Mouse (Mus musculus) erythroblast, adult 5-6 weeks (primary cell): ENCODE measurements around the gene Scrn2. TPM values are rescaled to one million over a fixed set of nuclear protein-coding genes. Genes with fewer than 3 reads are reported as not detected.

Experiments
- ATAC-seq: replicated peaks from 2 replicates; pipeline ENCODE4 v1.8.0; 2016; ENCODE audit warnings: moderate number of reproducible peaks, mild to moderate bottlenecking, moderate TSS enrichment, inconsistent platforms; ENCODE audit not compliant: poor library complexity, low FRiP score, severe bottlenecking
- total RNA-seq, 2 experiments: library from RNA; stranded (forward) in 1 of 2; stranded (reverse) in 1 of 2; fragments of 150-400 nt in 1 of 2; fragments of 200-764, 138-1000 nt in 1 of 2; gene quantifications; 2 replicates each; pipeline versions ENCODE4 v1.2.3 to v1.2.4; 2015 to 2017; ENCODE audit warnings: low replicate concordance in 2 of 2

The Scrn2 gene
- total RNA-seq, 2 experiments from 2014 or later = 2.0 TPM; not detected in 1

DNA sequence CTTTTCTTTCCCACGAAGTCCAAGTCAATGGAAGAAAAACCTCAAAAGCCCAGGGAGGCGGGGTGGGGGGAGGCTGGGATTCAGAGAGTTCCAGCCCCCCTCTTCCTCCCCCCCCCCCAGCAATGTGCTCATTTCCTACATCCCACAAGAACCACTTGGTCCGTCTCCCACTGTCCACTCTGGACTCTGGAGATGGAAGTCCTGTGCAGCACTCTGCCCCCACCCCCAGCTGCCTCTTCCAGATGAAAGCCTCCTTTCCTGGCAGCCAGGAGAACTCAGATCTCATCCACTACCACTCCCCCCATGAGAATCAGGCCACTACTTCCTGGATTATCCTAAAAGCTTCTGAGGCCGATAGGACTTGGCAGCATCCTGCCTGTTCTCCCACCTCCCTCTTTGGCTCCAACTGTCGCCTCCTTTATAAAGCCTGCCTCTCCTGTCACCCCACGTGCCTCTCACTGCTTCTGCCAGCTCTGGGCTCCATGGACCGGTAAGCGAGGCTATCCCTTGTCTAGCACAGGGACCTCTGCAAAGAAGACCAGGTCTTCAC lies 16.5 kb upstream of the Scrn2 start, which contains the start of gene Sp6:
Gene Sp6 (plus strand): TSS at position 274 of the 550 bp plus-strand sequence.
- ATAC-seq = no peak

- ATAC-seq = no peak
Measured at GRCm38 (mm10) chr11:97017696-97018582, 11.8 kb upstream of the Scrn2 start.

DNA sequence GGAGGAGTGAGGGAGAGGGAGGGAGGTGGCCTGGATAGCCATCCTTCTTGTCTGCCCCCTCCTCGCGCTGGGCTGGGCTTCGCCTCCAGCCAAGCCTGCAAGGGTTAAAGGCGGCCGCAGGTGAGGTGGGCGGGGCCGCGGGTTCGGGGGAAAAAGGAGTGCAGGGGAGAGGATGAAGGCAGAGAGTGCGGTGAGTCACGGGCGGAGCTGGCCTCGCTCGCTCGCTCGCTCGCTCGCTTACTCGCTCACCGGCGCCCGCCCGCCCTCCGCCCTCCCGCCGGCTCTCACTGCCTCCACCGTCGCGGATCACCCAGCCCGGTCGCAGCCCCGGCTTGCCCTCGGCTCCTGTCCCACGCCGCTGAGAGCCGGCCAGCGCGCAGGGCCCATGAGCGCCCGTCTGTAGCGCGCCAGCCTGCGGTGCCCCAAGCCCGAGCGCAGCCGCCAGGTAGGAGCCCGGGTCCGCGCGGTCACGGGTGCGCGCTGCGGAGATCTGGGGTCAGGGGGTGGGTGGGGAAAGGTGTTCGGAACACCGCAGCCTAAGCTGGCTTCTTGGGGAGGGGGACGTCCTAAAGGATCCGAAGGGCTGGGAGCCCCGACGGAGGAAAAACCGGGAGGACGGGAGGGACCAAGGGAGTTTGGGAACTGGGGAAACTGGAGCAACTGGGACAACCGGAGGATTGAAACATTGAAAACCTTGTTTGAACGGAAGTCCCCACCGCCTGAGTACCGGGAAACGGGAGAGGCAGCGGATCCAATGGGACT lies 11.0 kb upstream of the Scrn2 start:
- no peak for ATAC-seq

GRCm38 (mm10) chr11:97019345-97019708 lies 10.4 kb upstream of the Scrn2 start:
- no peak for ATAC-seq

DNA sequence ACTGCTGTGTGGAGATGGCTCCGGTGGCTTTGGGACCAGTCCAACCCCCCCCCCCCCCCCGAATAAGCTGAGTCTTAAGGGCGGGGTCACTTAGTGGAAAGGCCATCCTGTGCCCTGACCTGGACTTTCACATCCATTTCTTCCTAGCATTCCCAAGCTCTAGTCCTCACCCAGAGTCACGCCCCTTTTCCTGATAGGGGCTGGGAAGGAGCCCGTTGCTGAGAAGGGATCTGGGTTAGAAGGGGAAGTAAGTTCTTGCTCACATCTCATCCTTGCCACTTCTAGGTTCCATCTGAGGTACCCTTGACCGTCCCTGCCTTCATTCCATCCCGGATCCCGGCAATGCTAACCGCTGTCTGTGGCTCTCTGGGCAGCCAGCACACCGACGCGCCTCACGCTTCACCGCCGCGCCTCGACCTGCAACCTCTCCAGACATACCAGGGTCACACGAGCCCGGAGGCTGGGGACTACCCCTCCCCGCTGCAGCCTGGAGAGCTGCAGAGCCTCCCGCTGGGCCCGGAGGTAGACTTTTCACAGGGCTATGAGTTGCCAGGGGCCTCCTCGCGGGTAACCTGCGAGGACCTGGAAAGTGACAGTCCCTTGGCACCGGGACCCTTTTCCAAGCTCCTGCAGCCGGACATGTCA lies 8.5 kb upstream of the Scrn2 start:
- no peak for ATAC-seq

DNA sequence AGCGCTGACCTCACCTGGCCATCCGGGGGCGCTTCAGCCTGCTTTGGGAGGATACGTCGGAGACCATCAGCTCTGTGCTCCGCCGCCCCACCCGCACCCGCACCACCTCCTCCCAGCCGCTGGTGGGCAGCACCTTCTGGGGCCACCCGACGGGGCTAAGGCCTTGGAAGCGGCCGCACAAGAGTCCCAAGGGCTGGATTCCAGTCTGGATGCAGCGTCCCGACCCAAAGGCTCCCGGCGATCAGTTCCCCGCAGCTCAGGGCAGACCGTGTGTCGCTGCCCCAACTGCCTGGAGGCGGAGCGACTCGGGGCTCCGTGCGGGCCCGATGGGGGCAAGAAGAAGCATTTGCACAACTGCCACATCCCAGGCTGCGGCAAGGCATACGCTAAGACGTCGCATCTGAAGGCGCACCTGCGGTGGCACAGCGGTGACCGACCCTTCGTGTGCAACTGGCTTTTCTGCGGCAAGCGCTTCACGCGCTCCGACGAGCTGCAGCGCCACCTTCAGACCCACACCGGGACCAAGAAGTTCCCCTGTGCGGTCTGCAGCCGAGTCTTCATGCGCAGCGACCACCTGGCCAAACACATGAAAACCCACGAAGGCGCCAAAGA lies 7.8 kb upstream of the Scrn2 start:
- ATAC-seq = peak; percentile 24; the same call in 1 of the 2 replicates

GRCm38 (mm10) chr11:97024977-97025376 lies 4.8 kb upstream of the Scrn2 start:
- no peak for ATAC-seq

GRCm38 (mm10) chr11:97025721-97026344 lies 3.9 kb upstream of the Scrn2 start:
- peak; percentile 78 for ATAC-seq

- ATAC-seq = no peak
Measured at GRCm38 (mm10) chr11:97030426-97030825, 688 bp downstream of the Scrn2 start.

DNA sequence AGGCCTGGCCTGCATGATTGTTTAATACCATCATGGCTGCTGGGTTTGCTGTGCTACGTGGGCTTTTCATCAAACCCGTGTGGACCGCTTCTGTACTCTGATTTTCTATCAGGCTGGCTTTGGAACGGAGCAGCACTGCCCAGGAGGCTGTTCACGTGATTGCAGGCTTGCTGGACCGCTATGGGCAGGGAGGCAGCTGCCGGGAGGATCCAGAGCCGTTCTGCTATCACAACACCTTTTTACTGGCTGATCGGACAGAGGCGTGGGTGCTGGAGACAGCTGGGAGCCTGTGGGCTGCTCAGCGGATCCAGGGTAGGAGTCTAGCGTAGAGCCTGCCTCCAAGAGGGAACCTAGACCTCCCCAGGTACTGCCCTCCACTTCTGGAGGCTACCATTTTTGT lies 2.2 kb downstream of the Scrn2 start:
- no peak for ATAC-seq

DNA sequence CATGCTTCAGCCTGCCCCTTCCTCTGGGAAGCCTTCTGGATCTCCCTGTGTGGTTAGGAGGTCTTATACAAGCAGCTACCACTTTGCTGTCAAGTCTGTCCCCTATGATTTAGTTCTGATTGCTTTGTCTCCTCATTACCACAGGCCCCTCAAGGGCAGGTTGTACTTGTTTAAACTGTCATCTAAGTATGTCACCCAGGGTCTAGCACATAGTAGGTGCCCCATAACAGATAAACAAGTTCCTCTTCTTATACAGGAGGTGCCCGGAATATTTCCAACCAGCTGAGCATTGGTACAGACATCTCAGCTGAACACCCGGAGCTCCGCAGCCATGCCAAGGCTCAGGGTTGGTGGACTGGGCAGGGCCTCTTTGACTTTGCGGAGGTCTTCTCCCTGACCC lies 2.8 kb downstream of the Scrn2 start:
- ATAC-seq = no peak

- no peak for ATAC-seq
Measured at GRCm38 (mm10) chr11:97033781-97034180, 4.0 kb downstream of the Scrn2 start.

DNA sequence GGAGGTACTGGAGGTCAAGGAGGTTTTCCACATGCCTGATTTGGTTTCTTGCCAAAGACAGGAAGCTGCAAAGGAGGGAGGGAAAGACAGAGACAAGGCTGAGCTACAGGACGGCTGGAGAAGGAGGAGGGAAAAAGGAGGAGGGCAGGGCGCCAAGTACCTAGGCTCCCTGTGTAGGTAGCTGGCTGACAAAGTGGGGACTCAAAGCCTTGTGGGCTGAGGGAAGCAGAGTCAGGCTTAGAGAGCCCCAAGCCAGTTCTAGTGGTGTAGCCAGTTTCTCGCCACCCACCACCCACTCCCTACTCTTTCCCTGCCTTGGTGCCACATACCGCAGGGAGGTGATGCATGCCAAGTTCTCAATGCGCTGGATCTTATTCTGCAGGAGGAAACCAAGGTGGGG lies 6.4 kb downstream of the Scrn2 start:
- no peak for ATAC-seq

GRCm38 (mm10) chr11:97038881-97039280 lies 9.1 kb downstream of the Scrn2 start:
- no peak for ATAC-seq

GRCm38 (mm10) chr11:97040301-97041021 lies 10.7 kb downstream of the Scrn2 start:
- peak; percentile 34 for ATAC-seq

DNA sequence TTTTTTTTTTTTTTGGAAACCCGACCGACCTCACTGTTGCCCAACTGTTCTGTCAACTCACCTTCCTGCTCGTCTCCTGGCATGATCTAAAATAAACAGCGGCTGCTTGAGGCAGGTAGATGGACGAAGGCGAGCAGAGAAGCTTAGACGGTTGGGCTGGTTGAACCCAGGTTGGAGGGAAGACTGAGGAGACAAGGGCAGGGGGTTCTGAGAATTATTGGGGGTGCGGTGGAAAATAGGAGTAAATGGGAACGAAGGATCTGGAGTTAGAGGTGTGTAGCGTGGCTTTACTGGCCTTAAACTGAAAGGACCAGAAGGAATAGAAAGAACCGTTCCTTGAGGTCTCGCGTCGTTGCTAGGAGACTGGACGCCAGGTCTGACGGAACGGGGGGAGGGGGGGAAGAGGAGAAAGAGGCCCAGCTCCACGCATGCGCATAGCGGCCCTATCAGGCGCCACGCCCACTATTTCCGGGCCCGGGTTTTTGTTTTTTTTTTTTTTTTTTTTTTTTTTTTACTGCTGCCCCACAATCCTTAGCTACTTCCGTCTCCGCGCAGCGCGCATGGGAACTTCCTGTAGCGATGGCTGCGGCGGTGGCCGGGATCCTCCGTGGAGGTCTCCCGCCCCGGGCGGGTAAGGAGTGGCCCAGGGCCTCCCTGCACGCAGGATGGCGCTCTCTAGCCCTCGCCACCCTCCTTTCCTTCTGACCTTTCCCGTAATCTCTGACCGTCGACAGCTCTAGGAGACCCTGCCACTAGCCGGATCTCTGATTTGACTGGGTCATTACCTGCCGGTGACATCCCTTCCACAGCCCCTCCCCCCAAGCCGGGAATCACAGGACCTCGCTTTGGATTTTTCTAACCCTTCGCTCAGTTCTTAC lies 11.5 kb downstream of the Scrn2 start, which contains the start of the genes Lrrc46 and Mrpl10:
Gene Lrrc46 (minus strand): TSS at position 386 of the 878 bp plus-strand sequence.
Gene Mrpl10 (plus strand): TSS at position 539 of the 878 bp plus-strand sequence.
- ATAC-seq = peak; percentile 88

DNA sequence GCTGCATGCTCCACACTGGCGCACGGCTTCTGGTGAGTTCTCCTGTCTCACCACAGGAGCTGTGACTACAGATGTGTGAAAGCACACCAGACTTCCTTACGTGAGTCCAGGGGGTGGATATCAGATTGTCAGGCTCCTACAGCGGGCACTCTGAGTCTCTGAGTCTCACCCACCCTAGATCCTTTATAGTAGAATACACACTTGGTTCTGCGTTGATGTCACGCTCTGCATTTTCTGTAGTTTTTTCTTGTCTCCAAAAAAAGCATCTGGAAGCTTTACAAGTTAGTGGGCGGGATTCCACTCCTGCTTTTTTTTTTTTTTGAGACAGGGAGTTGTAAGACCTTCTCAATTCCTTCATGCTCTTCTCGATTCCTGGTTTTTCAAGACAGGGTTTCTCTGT lies 15.2 kb downstream of the Scrn2 start:
- no peak for ATAC-seq

GRCm38 (mm10) chr11:97045861-97046260 lies 16.1 kb downstream of the Scrn2 start:
- no peak for ATAC-seq
